Mouse (Mus musculus) inflammation-experienced regulatory T-cells, adult 6 months (primary cell): Measurements from ENCODE around the gene Camk1g. TPM values are rescaled to one million over a fixed set of nuclear protein-coding genes. Genes with fewer than 3 reads are reported as not detected.

Experiments used
- ATAC-seq: one replicate; pipeline ENCODE4 v1.8.0; 2017
- polyA plus RNA-seq, 3 experiments: library from polyadenylated mRNA; unstranded; fragments of 100-300 nt; shearing (Covaris generic); gene quantifications; one replicate each; pipeline ENCODE4 v1.2.1; 2017

Gene Camk1g
- polyA plus RNA-seq, 3 experiments from 2014 or later = not detected

DNA sequence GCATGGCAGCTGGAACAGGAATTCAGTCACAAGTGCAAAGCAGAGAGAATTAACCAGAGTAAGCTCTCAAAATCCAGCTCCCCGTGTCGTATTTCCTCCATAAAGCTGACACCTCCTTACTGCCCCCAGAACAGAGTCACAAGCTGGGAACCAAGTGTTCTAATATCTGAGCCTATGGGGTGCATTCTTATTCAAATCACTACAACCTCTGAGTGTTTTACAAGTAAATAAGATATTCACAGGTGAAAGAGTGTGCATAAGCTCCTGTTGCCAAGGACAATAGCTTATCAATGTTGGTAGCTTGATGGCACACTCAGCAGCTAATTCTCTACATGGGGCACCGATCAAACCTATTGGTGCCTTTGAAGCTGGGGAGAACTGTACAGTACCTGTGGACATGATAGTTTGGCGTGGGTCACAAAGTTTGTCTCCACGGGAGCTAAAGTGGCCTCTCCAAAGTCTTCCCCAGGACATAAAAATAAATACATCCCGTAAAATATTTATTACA is 3.9 kb upstream of the Camk1g start:
- no peak for ATAC-seq

DNA sequence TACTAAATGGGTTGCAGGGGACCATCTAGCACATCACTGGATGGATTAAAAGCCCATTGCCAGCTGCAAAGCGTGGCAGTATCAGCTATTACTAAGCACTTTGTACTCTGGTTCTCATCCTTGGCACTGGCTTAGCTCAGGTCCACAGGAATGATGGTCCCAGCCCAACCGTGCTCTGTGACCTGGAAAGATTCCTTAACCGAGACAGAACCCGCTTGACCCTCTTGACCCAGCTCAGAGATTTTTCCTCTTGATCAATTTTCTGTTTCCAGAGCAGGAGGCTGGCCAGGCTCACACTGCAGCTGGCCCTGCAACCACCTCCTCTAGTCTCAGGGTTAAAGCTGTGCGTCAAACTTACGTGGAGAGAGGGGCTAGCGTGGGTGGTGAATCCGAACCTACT is 1.0 kb downstream of the Camk1g start:
- ATAC-seq = no peak

DNA sequence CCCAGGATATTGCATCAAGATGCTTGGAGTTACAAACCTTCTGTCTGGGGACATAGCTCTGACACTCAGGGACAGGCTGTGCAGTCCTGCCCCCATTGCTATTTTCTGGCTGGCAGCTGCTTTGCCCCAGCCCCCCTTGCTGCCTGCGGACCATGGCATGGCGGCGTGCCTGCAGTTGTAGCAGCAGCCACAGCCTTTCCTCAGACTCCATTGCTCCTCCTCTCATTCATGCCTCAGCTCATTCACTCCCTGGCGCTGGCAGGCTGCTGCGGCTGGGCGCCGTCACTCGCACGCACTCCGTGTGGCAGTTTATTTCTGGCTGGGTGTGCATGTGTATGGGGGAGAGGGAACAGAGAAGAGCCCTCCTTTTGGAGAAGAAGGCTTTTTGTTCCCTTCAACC is 2.0 kb downstream of the Camk1g start:
- no peak for ATAC-seq

DNA sequence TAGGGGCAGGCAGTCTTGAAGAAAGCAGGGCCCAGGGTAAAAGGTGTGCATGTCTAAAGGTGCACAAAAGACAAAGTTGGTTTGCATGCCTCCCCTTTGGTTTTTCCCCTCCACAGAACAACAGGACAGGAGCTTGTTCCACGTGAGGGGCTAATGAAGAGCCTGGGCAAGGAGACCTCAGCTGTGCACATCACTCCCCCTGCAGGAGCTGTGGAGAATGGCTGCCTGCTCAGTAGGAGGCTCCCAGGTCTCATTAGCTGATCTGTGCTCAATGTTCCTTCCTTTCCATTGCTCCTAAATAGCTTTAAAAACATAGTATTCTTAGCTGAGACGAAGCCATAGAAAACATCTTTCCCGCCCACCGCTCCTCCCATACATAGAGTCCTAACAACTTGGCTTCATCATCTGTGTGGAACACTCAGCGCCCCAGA is 6.3 kb downstream of the Camk1g start:
- ATAC-seq = peak; percentile 93

DNA sequence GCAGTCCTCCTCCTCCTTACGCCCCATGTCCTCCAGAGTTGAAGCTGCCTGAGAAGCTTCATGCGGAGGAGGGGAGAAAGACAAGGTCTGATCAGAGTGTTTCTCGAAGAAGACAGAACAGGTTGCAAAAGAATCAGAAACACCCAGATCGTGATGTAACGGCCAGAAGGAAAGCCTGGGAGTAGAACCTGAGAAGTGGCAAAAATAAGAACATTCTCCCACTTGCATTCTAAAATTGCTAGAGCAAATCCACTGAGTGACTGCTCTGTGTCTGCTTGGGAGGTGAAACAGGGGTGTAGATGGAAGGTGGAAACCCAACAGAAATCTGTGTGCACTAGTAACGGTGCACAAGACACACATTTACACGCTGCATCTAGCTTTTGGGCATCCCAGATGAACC is 8.0 kb downstream of the Camk1g start:
- ATAC-seq = no peak

DNA sequence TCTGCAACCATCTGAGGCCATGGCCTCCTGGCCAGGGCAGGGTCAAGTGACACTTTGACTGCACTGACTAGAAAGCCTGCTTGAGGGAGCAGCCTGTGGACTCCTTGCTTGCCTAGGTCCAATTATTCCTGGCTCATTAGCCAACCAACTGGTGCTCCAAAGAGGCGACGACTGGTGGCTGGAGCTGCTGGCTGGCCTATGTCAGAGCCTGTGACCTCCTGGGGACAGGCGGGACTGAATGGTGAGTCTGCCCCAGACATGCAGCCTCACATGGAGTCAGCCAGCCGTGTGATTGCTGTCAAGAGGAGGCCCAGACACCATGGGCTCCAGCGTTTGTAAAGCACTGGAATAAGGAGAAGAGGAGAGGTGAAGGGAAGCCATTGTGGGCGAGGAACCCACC is 8.9 kb downstream of the Camk1g start:
- ATAC-seq = no peak

DNA sequence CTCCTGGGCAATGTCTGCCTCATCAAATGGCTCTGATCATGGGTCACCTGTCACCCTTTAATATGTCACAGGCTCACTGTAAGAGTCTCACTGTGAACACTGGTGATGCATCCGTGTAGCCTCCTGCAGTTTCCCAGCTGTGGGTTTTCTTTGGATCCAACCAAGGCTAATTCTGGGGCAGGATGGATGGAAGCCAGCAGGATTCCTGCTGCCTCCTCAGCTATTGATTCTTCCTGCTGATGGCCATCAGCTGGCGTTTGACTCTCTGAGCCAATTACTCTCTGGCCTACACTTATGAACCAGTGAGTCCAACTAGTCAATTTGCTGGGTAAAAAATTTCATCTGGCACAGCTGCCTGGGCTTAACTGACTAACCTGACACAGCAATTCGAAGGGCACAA is 10.9 kb downstream of the Camk1g start:
- no peak for ATAC-seq

DNA sequence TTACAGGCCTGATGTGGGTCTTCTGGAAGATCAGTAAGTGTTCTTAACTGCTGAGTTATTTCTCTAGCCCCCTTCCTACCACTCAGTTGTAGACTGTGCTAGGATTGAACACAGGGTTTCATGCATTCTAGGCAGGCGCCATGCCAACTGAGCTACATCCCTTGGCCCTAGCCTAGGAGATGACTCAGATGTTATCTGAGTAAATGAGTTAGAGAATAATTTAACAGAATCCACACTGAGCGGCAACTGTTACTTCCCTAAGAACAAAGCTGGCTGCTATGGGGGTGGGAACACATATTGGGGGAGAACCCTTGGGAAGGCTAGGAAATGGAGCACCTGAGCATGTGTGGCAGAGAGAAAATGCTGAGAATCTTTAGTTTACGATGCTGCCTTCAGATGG is 18.5 kb downstream of the Camk1g start:
- no peak for ATAC-seq

DNA sequence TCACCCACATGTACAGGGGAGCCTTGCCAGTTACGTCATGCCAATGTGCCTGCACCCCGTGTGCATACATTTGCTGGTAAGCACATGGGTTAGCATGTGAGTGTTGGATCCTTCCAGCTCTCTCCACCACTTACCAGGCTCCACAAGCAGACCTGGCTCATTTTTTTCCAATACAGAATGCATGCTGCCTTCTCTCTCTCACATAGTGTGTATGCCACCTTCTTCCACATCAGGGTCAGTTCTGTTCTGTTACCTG is 19.6 kb downstream of the Camk1g start:
- ATAC-seq = no peak

DNA sequence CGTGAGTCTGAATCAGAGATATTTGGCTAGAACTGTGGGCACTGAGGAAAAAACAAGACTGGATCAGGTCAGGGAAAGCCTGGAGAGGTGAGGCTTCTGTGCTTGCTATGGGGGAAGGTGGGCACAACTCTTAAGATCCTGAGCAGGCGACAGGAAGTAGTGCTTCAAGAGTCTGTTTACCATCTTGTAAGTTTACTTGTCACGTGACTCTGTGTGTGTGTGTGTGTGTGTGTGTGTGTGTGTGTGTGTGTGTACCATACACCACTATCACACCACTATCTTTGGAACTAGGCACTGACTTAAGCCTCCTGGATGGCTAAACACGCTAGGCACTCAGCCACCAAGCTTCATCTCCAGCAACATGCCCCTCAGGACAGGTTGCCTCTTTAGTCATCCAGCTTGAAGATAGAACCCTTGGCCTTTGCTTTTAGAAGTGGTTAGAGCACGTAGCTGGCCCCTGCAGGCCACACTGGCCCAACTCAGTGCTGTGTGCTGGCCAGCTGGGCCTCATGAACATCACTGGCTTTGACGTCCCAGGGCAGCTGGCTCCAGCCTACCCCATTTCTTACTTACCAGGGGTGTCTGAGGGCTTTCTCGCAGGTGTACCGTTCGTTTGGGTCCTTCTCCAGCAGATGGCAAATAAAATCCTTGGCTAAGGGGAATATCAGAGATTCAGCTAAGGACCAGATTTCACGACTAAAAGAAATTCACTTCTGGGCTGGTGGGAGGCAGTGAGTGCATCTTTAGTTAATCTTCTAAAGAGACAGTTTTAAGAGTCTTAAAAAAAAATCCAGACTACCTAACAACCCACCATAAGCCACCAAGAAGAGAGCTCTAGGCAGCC is 20.2 kb downstream of the Camk1g start:
- peak; percentile 75 for ATAC-seq

DNA sequence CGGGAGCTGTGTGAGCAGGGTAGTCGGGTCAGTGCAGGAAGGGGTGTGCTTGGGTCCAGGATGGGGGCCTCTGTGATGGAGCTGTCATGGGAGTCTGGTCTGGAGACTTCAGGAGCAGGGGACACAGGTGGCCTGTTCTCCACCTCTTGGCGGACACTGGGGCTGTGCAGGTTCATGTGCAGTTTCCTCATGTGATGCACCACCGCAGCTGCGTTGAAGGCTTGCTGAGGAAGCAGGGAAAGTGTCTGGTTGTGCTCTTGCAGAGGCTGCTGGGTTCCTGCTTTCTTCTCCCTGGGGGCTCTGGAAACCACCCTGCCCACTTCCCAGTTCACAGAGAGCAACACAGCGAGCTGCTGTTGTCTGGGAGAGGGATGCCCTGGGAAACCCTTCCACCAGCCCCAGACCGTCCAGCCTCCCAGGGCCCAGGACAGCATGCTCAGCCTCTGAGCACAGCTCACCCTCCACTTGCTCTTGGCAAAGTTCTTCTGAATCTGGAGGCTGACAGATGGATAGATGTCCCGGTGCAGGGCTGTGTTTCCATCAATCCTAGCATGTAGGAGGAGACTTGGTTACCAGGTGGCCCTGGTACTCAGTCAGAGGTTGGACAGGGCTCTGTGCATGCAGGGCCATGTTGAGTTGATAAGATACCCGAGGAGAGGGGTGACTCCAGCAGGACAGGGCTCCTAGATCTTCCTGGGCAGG is 21.7 kb downstream of the Camk1g start:
- no peak for ATAC-seq

DNA sequence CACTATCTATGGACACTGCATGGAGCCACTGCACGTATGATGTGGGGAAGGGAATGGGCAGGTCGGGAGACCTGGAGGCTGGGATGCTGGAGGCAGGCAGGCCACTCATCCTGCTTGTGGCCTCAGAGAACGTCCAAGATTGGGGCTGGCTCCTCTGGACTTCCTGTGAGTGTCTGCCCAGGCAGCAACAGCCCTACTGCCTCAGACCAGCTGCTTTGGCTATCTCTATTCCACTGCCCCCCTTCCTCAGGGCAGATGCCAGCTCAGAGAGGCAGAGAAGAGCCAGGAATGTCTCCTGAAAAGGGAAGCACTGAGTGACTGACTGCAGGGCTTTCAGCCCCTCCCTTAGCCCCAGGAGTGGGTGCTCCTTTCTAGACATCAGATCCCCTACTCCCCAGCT is 23.2 kb downstream of the Camk1g start:
- ATAC-seq = no peak

DNA sequence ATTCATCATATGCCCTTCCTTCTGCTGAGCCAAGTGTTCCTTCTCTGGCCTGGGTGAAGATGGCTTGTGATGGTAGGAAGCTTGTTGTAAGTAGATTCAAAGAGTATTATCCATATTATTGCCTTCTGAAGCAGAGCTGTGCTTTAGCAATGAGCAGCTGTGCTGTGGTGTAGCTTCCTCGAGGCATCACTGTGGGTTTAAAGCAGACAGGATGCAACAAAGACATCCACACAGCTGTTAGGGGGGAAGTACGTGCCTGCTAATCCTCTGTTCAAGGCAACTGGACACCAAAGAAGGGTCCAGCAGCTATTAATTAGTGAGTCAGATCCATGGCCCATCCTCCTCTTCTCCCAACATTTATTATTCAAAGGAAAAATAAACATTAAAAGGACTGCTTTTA is 25.1 kb downstream of the Camk1g start:
- ATAC-seq = peak; percentile 67

DNA sequence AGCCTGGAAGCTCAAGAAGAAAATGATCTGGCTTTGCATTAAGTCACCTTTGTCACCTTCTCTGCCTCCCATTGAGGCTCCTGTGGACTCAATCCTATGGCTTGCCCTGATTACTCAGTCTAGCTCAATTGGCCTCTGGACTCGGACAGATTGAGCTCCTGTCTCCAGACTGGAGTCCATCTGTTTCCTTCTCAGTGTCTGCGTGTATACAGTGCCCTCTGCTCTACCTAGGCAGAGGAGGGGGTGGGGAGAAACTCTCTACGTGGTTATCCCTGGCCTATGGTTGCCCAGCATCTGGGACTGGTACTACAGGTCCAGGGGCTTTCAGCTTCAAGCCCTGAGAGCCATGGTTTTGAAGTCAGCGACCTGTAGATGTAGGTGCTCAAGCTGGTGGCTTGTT is 26.2 kb downstream of the Camk1g start:
- no peak for ATAC-seq

DNA sequence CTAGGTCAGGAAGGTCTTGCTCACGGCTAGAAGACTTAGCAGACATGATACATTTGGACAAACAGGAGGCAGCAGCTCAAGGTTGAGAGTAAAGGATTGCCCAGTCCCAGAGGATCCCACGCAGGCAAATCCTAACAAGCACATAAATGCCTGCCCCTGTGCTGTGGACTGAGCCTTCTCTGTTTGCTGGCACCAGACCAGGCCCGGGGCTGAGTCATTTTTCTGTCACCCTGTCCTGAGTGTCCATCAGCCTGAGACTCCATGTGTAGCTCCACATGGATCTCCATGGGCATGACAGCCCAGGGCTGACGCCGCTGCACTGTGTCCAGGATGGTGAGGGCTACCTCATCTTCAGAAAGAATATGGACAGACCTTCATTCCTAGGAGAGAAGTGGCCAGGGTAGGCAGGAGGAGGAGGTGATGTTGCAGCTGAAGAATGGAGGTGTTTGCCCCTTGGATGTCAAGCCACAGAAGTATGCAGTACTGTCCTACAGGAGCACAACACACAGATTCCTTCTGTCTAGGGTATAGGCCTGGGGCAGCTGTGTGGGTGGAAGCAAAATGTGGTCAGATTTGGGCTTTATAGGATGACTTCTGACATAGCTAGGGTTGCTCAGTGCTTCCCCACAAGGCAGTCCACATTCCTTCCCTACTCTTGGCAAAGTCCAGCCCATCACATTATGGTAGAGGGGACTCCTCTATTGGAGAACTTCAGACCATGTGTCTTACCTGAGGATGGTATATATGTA is 27.7 kb downstream of the Camk1g start:
- ATAC-seq = no peak

DNA sequence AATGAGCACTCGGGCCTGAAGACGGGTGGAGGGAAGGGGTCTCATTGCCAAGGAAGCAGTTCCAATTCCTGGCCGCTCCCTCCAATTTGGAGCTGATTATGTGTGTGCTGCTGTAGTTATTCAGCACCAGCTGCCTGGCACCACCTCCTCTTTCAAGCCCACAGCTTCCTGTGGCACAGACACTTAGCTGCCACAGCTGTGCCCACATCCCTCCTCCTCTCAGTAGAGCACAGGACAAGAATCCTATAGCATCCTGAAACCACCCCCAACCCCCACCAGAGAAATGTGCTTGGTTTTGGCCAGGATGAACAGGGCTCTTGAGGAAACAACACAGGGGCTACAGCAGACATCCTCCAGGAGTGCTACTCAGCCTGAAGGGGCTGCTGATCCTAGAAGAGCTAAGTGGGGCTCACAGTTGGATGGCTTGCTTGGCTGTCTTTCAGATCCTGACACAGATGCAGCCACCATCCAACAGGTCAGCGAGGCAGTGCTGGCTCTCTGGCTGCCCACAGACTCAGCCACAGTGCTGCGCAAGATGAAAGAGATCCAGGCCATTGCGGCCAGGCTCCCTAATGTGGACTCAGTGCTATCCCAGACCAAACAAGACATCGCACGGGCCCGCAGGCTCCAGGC is 31.6 kb downstream of the Camk1g start:
- ATAC-seq = peak; percentile 87

DNA sequence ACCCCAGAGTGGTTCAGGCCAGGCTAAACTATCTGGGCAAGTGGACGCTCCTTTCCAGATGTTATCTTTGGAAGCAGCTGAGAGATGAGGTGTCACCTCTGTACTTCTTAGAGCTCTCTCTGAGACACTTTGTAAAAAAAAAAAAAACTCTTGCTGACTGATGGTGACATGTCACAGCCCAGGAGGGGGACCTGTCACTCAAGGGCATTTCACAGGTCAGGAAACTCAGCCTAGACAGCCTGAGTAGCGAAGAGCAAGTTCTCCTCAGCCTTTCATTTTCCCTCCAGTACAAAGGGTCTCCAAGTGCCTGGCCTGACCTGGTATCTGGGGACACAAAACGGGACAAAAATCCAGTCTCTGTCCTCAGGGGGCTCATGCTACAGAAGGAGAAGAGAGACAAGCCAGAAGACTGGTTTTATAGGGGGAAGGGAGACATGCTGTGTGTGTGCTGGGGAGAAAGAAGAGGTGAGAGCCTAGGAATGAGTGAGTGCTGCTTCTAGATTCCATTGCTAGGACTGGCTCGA is 32.2 kb downstream of the Camk1g start:
- ATAC-seq = peak; percentile 26

DNA sequence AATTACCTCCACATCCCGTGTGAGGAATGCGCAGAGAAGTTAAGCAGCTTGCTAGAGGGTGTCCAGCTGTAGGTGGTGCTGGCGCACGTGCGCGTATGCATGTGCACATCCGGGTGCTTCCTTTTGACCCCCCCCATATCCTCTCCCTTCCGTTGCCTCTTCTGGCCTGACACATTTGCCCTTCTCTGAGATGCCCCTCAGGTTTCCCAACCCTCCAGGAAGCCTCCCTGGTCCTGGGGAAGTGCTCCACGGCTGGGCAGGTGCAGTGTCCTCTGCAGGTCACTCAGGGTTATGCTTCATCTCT is 33.1 kb downstream of the Camk1g start:
- peak; percentile 61 for ATAC-seq

DNA sequence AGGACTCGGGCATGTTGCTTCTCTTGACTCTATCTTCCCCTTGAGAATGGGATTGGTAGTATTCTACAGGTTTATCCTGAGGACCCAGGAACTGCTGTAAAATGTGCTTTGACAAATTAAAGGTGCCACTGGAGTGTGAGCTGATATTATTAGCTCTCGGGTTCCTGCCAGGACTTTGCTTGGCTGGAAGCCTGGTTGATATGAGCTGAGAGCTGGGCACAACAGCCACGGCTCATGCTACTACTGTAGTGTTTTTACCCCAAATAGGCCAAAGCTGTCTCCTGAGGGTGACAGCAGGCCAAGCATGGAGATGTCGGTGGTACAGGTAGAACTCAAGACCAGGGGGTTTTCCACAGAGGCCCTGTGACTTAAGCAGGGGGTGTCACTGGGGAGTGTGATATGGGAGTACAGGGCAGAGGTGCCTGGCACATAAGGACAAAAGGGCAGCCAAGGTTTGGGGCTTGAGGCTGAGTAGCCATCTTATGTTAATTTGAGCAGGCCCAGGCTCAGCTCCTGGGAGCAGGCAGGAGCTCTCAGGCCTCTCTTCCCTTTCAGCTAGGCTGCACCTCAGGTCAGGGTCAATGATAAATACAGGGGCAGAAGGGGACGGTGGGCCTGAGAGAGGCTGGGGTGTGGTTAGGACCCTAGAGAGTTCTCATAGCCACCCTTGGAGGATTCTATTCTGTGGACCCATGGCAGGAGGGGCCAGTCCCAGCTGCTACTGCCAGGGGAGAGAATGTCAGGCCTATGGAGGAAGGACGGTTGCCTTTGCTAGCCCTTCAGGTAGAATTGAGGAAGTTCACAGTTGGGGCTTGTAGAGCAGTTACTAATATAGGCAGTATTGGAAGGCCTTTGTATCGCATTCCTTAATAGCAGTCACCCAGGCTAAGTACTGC is 33.7 kb downstream of the Camk1g start:
- no peak for ATAC-seq

DNA sequence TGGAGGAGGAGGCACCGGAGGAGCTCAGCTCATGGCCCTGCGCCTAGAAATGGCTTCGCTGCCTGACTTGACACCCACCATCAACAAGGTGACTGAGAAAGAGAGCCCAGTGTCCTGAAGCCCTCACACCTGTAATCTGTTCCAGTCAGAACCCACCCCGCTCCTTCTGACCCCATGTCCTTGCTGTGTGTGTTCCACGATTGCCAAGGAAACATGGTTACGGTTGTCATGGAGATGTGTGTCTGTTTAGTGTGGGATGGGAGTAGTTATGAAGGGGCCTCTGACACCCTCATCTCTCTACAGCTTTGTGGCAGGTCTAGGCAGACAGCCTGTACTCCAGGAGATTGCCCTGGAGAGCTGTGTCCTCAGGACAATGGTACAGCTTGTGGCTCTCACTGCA is 35.6 kb downstream of the Camk1g start:
- ATAC-seq = no peak

DNA sequence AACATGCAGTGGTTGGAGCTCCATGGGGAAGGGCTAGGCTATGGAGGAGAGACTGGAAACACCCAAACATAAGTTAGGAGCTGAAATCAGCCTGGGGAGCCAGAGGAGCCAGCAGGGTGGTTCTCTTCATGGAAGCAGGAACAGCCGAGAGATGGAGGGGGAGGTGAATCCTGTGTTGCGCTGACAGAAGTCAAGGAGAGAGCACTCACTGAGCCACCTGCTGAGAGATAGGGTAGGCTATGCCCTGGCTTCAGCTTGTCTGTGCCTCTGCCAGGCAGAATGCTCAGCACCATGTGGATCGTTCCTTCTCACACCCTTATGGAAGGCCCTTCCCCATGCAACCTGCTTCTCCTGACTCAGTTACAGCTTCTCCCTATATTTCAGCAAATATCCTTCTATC is 36.3 kb downstream of the Camk1g start:
- no peak for ATAC-seq

DNA sequence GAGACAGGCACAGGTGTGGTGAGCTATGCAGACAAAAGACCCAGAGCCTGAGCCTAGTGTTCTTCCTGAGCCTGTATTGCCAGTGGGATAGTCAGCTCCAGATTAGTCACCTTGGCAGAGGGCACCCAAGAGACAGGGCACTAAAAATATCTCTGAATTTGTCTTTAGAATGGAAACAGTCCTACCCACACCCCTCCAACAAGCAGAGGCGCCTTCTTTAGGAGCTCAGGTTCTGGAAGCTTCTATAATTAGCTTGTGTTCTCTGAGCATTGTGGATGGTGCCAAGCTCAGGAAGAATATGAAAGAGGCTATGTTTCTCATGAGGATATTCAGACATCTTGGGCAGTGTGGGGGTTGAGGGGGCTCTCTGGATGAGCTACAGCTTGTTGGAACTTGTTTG is 37.4 kb downstream of the Camk1g start:
- no peak for ATAC-seq
